Mouse (Mus musculus) MEL (cell line): ENCODE results near the gene Tmbim6.

Experiments
- CHD2 ChIP-seq: IDR thresholded peaks from 2 replicates; pipeline ENCODE4 v1.6.1; 2011; ENCODE audit warnings: low read length, improper control_type of control experiment
- CTCF ChIP-seq, 3 experiments: IDR thresholded peaks in 2 of 3; conservative IDR thresholded peaks in 1 of 3; 2 replicates each; pipeline ENCODE4 v1.5.1; 2011 to 2012; ENCODE audit warnings: low read length in 3 of 3, low read depth in 2 of 3, mild to moderate bottlenecking in 2 of 3, improper control_type of control experiment in 1 of 3, inconsistent platforms in 1 of 3, mixed read lengths in 1 of 3, moderate library complexity in 1 of 3; ENCODE audit not compliant: control insufficient read depth in 1 of 3, insufficient read depth in 1 of 3, poor library complexity in 1 of 3, severe bottlenecking in 1 of 3
- E2F4 ChIP-seq: IDR thresholded peaks from 2 replicates; pipeline ENCODE4 v1.6.1; 2011; ENCODE audit warnings: low read depth, low read length, improper control_type of control experiment, borderline replicate concordance
- EP300 ChIP-seq, 2 experiments: IDR thresholded peaks; 2 replicates each; pipeline ENCODE4 v1.6.1; 2011; ENCODE audit warnings: improper control_type of control experiment in 2 of 2, low read length in 2 of 2, low read depth in 1 of 2, mild to moderate bottlenecking in 1 of 2
- GABPA ChIP-seq: IDR thresholded peaks from 2 replicates; pipeline ENCODE4 v1.6.1; 2012; ENCODE audit warnings: low read depth, mild to moderate bottlenecking, inconsistent platforms, low read length, improper control_type of control experiment, moderate library complexity
- POLR2A ChIP-seq, 2 experiments: IDR thresholded peaks; 2 replicates each; pipeline ENCODE4 v1.6.1; 2011 to 2012; ENCODE audit warnings: low read length in 2 of 2, mild to moderate bottlenecking in 2 of 2, control low read depth in 1 of 2, improper control_type of control experiment in 1 of 2, low read depth in 1 of 2, moderate library complexity in 1 of 2; ENCODE audit not compliant: control insufficient read depth in 1 of 2, insufficient read depth in 1 of 2, poor library complexity in 1 of 2
- RCOR1 ChIP-seq: IDR thresholded peaks from 2 replicates; pipeline ENCODE4 v1.6.1; 2012; ENCODE audit warnings: low read depth, mild to moderate bottlenecking, inconsistent platforms, low read length, improper control_type of control experiment
- UBTF ChIP-seq: IDR thresholded peaks from 2 replicates; pipeline ENCODE4 v1.6.1; 2012; ENCODE audit warnings: low read depth, mild to moderate bottlenecking, inconsistent platforms, low read length, improper control_type of control experiment, moderate library complexity, borderline replicate concordance; ENCODE audit not compliant: insufficient read depth
- USF2 ChIP-seq, 2 experiments: IDR thresholded peaks; 2 replicates each; pipeline ENCODE4 v1.6.1; 2011 to 2012; ENCODE audit warnings: improper control_type of control experiment in 2 of 2, low read length in 2 of 2, borderline replicate concordance in 1 of 2, inconsistent platforms in 1 of 2, low read depth in 1 of 2, mild to moderate bottlenecking in 1 of 2; ENCODE audit not compliant: insufficient read depth in 1 of 2

GRCm38 (mm10) chr15:99355660-99356059 is 37.0 kb upstream of the Tmbim6 start:
- TF ChIP-seq CHD2 (no peak), GABPA (no peak), CTCF (IDR thresholded peaks at IDR 0.05 in 2 of 3, conservative IDR thresholded peaks at IDR 0.05 in 1 of 3; ENCODE audit: control insufficient read depth in 1 of 3, insufficient read depth in 1 of 3, low read depth in 2 of 3, low read length in 3 of 3, poor library complexity in 1 of 3, severe bottlenecking in 1 of 3) (no peak), RCOR1 (no peak), EP300 (IDR thresholded peaks at IDR 0.05; ENCODE audit: low read depth in 1 of 2, low read length in 2 of 2) (no peak), UBTF (no peak), POLR2A (IDR thresholded peaks at IDR 0.05; ENCODE audit: control insufficient read depth in 1 of 2, insufficient read depth in 1 of 2, low read depth in 1 of 2, low read length in 2 of 2, poor library complexity in 1 of 2) (no peak), USF2 (IDR thresholded peaks at IDR 0.05; ENCODE audit: borderline replicate concordance in 1 of 2, insufficient read depth in 1 of 2, low read depth in 1 of 2, low read length in 2 of 2) (no peak), E2F4 (no peak)
